Mouse (Mus musculus) thymus, adult 2 months (tissue): ENCODE measurements around the gene Dnah8.

ENCODE experiments used
- CTCF ChIP-seq: fragments of 200-500 bp; IDR thresholded peaks from 2 replicates; pipeline ENCODE4 v1.5.1; 2012; ENCODE audit warnings: mild to moderate bottlenecking, control low read depth, low read length, moderate library complexity, borderline replicate concordance; ENCODE audit not compliant: control insufficient read depth, poor library complexity, insufficient read depth; ENCODE audit errors: extremely low read depth
- POLR2A ChIP-seq: fragments of 200-500 bp; IDR thresholded peaks from 2 replicates; pipeline ENCODE4 v1.6.1; 2012; ENCODE audit warnings: mild to moderate bottlenecking, low read length, control low read depth, moderate library complexity; ENCODE audit not compliant: control insufficient read depth, poor library complexity, insufficient read depth; ENCODE audit errors: extremely low read depth

DNA sequence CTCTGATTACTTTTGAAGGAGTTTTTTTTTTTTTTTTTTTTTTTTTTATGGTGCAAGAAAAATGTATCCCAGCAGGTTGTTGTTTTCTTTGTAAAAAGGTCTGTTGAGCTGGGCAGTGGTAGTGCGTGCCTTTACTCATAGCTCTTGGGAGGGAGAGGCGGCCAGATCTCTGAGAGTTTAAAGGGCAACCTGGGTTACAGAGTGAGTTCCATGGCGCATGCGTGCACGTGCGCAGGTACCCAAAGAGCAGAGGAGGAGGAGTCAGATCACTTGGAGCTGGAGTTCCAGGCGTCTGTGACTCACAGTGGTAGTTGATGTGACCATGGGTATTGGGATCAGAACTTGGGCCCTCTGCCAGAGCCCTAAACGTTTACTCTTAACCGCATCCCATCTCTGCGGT, 54.4 kb downstream of the Dnah8 start:
- TF ChIP-seq CTCF (no peak), POLR2A (no peak)
